Mouse (Mus musculus): ENCODE measurements around the gene Olfr1427. TPM values are rescaled to one million over a fixed set of nuclear protein-coding genes. Genes with fewer than 3 reads are reported as not detected.

Gene Olfr1427
- polyA plus RNA-seq, 1 experiment from 2014 or later: not detected

Other genes with a start within 250 kb of the Olfr1427 start
- not detected in 2 replicates for gene Olfr1418, start 242.3 kb downstream of the Olfr1427 start, polyA plus RNA-seq (2016; fragmentation: Nextera tagmentation; extraction: Ambion mirVana)
- gene Olfr1419, start 228.2 kb downstream of the Olfr1427 start, polyA plus RNA-seq (2016; fragmentation: Nextera tagmentation; extraction: Ambion mirVana): not detected in 2 replicates
- gene Olfr1420, start 216.8 kb downstream of the Olfr1427 start, polyA plus RNA-seq (2016; fragmentation: Nextera tagmentation; extraction: Ambion mirVana): 0.06 and 0.11 TPM in 2 replicates
- 19.8 and 20.6 TPM in 2 replicates for gene Patl1, start 190.9 kb downstream of the Olfr1427 start, polyA plus RNA-seq (2016; fragmentation: Nextera tagmentation; extraction: Ambion mirVana)
- 4.7 and 5.8 TPM in 2 replicates for gene Osbp, start 137.4 kb downstream of the Olfr1427 start, polyA plus RNA-seq (2016; fragmentation: Nextera tagmentation; extraction: Ambion mirVana)
- 0.05 TPM in 1 of 2 replicates, not detected in the other for gene Olfr1423, start 62.0 kb downstream of the Olfr1427 start, polyA plus RNA-seq (2016; fragmentation: Nextera tagmentation; extraction: Ambion mirVana)
- not detected in 2 replicates for gene Olfr1424, start 40.7 kb downstream of the Olfr1427 start, polyA plus RNA-seq (2016; fragmentation: Nextera tagmentation; extraction: Ambion mirVana)
- not detected in 2 replicates for gene Olfr1425, start 25.6 kb downstream of the Olfr1427 start, polyA plus RNA-seq (2016; fragmentation: Nextera tagmentation; extraction: Ambion mirVana)
- gene Olfr1426, start 11.3 kb downstream of the Olfr1427 start, polyA plus RNA-seq (2016; fragmentation: Nextera tagmentation; extraction: Ambion mirVana): not detected in 2 replicates
- not detected in 2 replicates for gene Olfr1428, start 12.6 kb upstream of the Olfr1427 start, polyA plus RNA-seq (2016; fragmentation: Nextera tagmentation; extraction: Ambion mirVana)
- not detected in 2 replicates for gene Olfr76, start 19.9 kb upstream of the Olfr1427 start, polyA plus RNA-seq (2016; fragmentation: Nextera tagmentation; extraction: Ambion mirVana)
- gene Olfr1555-ps1, start 66.8 kb upstream of the Olfr1427 start, polyA plus RNA-seq (2016; fragmentation: Nextera tagmentation; extraction: Ambion mirVana): not detected in 2 replicates
- gene Olfr1431, start 97.3 kb upstream of the Olfr1427 start, polyA plus RNA-seq (2016; fragmentation: Nextera tagmentation; extraction: Ambion mirVana): not detected in 2 replicates
- not detected in 2 replicates for gene Olfr1432, start 129.3 kb upstream of the Olfr1427 start, polyA plus RNA-seq (2016; fragmentation: Nextera tagmentation; extraction: Ambion mirVana)
- not detected in 2 replicates for gene Olfr262, start 138.3 kb upstream of the Olfr1427 start, polyA plus RNA-seq (2016; fragmentation: Nextera tagmentation; extraction: Ambion mirVana)
- not detected in 2 replicates for gene Olfr235, start 157.7 kb upstream of the Olfr1427 start, polyA plus RNA-seq (2016; fragmentation: Nextera tagmentation; extraction: Ambion mirVana)
- gene Olfr1434, start 176.5 kb upstream of the Olfr1427 start, polyA plus RNA-seq (2016; fragmentation: Nextera tagmentation; extraction: Ambion mirVana): not detected in 2 replicates
- not detected in 2 replicates for gene Olfr1436, start 195.8 kb upstream of the Olfr1427 start, polyA plus RNA-seq (2016; fragmentation: Nextera tagmentation; extraction: Ambion mirVana)
- not detected in 2 replicates for gene Olfr1437, start 221.8 kb upstream of the Olfr1427 start, polyA plus RNA-seq (2016; fragmentation: Nextera tagmentation; extraction: Ambion mirVana)
- gene Olfr1438-ps1, start 232.6 kb upstream of the Olfr1427 start, polyA plus RNA-seq (2016; fragmentation: Nextera tagmentation; extraction: Ambion mirVana): not detected in 2 replicates